Mouse (Mus musculus) liver, embryonic 14.5 days (tissue): Measurements from ENCODE around the gene Gm45713.

Experiments used
- CTCF ChIP-seq: IDR thresholded peaks from 2 replicates; pipeline ENCODE4 v1.5.1; 2016; ENCODE audit warnings: antibody characterized with exemption, low read depth, control low read depth
- EP300 ChIP-seq: IDR thresholded peaks from 2 replicates; pipeline ENCODE4 v1.6.1; 2016; ENCODE audit warnings: antibody characterized with exemption, low read depth

- TF ChIP-seq CTCF, result no peak
- TF ChIP-seq EP300, result no peak
Observed at GRCm38 (mm10) chr7:45134544-45135026, 1.4 kb downstream of the Gm45713 start.
